Mouse (Mus musculus) embryonic facial prominence, embryonic 14.5 days (tissue): ENCODE measurements around the gene Lin52. TPM values are rescaled to one million over a fixed set of nuclear protein-coding genes. Genes with fewer than 3 reads are reported as not detected.
A peak's percentile ranks its signal among the peaks of the same experiment; 100 is the strongest.

Experiments
- ATAC-seq: fragments of 200-750 bp; cut with Nextera tagmentation; 2 replicates; pipeline ENCODE4 v1.8.0; 2017; ENCODE audit warnings: low read depth, moderate number of reproducible peaks, moderate TSS enrichment
- DNase-seq: peaks from one replicate; pipeline ENCODE4 v3.0.0-alpha.2; 2015; ENCODE audit warnings: low spot score
- H3K27ac ChIP-seq: fragments of 300-500 bp; sonication (generic); replicated peaks from 2 replicates; pipeline ENCODE4 v1.5.1; 2014; ENCODE audit warnings: low read depth, mild to moderate bottlenecking, low read length, moderate library complexity
- H3K27me3 ChIP-seq: fragments of 300-500 bp; sonication (generic); replicated peaks from 2 replicates; pipeline ENCODE4 v1.6.1; 2014; ENCODE audit warnings: low read length; ENCODE audit not compliant: control insufficient read depth, insufficient read depth
- H3K36me3 ChIP-seq: fragments of 300-500 bp; sonication (generic); 2 replicates; pipeline ENCODE4 v1.6.1; 2014; ENCODE audit warnings: low read length, mixed read lengths; ENCODE audit not compliant: control insufficient read depth, insufficient read depth
- H3K4me1 ChIP-seq: fragments of 300-500 bp; sonication (generic); 2 replicates; pipeline ENCODE4 v1.6.1; 2014; ENCODE audit warnings: antibody characterized with exemption, low read length; ENCODE audit not compliant: control insufficient read depth, insufficient read depth
- H3K4me2 ChIP-seq: fragments of 300-500 bp; sonication (generic); 2 replicates; pipeline ENCODE4 v1.6.1; 2014; ENCODE audit warnings: low read depth, mild to moderate bottlenecking, low read length, moderate library complexity, mixed read lengths
- H3K4me3 ChIP-seq: fragments of 300-500 bp; sonication (generic); 2 replicates; pipeline ENCODE4 v1.5.1; 2014; ENCODE audit warnings: low read depth, mild to moderate bottlenecking, low read length
- H3K9ac ChIP-seq: fragments of 300-500 bp; sonication (generic); 2 replicates; pipeline ENCODE4 v1.6.1; 2014; ENCODE audit warnings: low read depth, mild to moderate bottlenecking, low read length, moderate library complexity, mixed read lengths
- H3K9me3 ChIP-seq: fragments of 300-500 bp; sonication (generic); 2 replicates; pipeline ENCODE4 v1.6.1; 2016; ENCODE audit warnings: low read length; ENCODE audit not compliant: control insufficient read depth
- WGBS: fragments of 180-500 bp; shearing (Covaris S2); extraction: QIAGEN DNeasy Blood & Tissue Kit; methylation state at CpG from one replicate; pipeline ENCODE4 v1.1.7; 2014; 5-methylcytosine and 5-hydroxymethylcytosine counted together
- polyA plus RNA-seq: library from polyadenylated mRNA; unstranded; fragments of >200 nt; fragmentation: Nextera tagmentation; extraction: Ambion mirVana; gene quantifications from 2 replicates; pipeline ENCODE4 v1.2.1, GENCODE M21; 2014

The Lin52 gene
- polyA plus RNA-seq, 1 experiment from 2014 or later = 20.2 TPM

DNA sequence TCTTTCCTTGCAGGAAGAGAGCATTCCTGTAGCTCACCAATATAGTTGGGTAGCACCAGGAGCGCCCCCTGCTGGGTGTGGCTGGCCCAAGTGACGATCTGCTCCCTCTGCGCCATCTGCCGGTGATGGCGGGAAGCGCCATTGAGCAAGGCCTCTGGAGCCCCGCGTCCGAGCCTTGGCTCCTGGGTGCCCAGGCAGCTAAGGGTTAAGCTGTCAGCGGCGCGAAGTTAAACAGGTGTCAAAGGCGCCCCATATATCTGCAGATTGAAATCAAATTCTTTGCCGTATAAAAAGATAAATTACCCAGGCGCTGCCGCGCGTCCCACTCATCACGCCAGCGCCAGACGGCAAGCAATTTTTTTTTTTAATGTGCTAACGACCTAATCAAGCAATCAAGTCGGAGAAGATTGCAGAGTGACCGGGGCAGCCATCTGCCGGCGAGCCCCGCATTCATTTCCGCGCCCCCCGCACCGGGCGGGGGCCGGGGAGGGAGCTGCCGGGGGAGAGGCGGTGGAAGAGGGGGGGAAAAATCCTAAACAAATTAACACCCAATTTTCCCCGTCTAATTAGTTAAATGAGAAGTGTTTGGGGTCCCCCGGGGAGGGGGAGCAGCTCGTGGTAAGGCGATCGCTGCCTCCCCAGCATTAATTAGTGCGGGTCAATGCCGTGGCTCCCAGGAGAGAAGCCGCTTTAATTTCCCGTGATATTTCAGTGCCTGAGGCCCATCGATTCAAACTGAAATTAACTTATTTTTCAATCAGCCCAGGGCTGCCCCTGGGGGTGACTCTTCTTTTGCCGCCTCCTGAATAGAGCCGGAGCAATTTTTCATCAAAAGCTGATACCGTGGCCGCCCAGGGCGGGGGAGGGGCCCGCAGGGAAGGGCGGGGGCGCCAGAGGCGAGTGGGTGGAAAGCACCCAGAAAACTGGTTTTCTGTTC is 138.9 kb downstream of the Lin52 start:
- WGBS = under 1% methylated on average over 54 of the region's 54 CpGs
- DNase-seq (peak; percentile 91), ATAC-seq (peak; percentile 74)
- Histone ChIP-seq H3K27ac (no peak overlapping the region), H3K4me2 (peak overlapping the region; percentile 93), H3K9ac (peak overlapping the region; percentile 69), H3K4me3 (peak overlapping the region; percentile 45), H3K27me3 (no peaks in the 10 kb centered on the region), H3K4me1 (no peaks in the 10 kb centered on the region), H3K9me3 (no peaks in the 10 kb centered on the region), H3K36me3 (no peaks in the 10 kb centered on the region)

Other genes with a start within 250 kb of the Lin52 start
- gene Elmsan1, start 232.5 kb upstream of the Lin52 start, polyA plus RNA-seq = 9.4 and 9.8 TPM in 2 replicates
- gene Ptgr2, start 166.2 kb upstream of the Lin52 start, polyA plus RNA-seq = 18.8 and 22.5 TPM in 2 replicates
- gene Zfp410, start 134.6 kb upstream of the Lin52 start, polyA plus RNA-seq = 64.7 and 69.9 TPM in 2 replicates
- gene Coq6, start 89.8 kb upstream of the Lin52 start, polyA plus RNA-seq = 34.0 and 41.1 TPM in 2 replicates
- 2.5 and 2.6 TPM in 2 replicates for gene Fam161b, start 89.6 kb upstream of the Lin52 start, polyA plus RNA-seq
- gene Entpd5, start 42.4 kb upstream of the Lin52 start, polyA plus RNA-seq = 19.0 and 20.1 TPM in 2 replicates
- gene Bbof1, start 42.4 kb upstream of the Lin52 start, polyA plus RNA-seq = 1.5 and 2.1 TPM in 2 replicates
- gene Rnf113a2, start 34.2 kb upstream of the Lin52 start, polyA plus RNA-seq = 22.5 and 24.3 TPM in 2 replicates
- gene Aldh6a1, start 418 bp upstream of the Lin52 start, polyA plus RNA-seq = 37.4 and 38.7 TPM in 2 replicates
- 0.10 and 0.43 TPM in 2 replicates for gene Vsx2, start 118.3 kb downstream of the Lin52 start, polyA plus RNA-seq
- gene Abcd4, start 166.0 kb downstream of the Lin52 start, polyA plus RNA-seq = 6.9 and 10.2 TPM in 2 replicates
- not detected in 2 replicates for gene Vrtn, start 189.6 kb downstream of the Lin52 start, polyA plus RNA-seq
- gene Syndig1l, start 247.4 kb downstream of the Lin52 start, polyA plus RNA-seq = 0.07 and 0.18 TPM in 2 replicates